Mouse (Mus musculus) hindbrain, embryonic 12.5 days (tissue): Measurements from ENCODE around the gene Gm8332. TPM values are rescaled to one million over a fixed set of nuclear protein-coding genes. Genes with fewer than 3 reads are reported as not detected.

Experiments used
- ATAC-seq: fragments of 200-750 bp; cut with Nextera tagmentation; 2 replicates; pipeline ENCODE4 v1.8.0; 2017; ENCODE audit warnings: moderate TSS enrichment; ENCODE audit not compliant: low FRiP score
- H3K27ac ChIP-seq: fragments of 300-500 bp; sonication (generic); 2 replicates; pipeline ENCODE4 v1.5.1; 2016; ENCODE audit warnings: mild to moderate bottlenecking
- H3K27me3 ChIP-seq: fragments of 300-500 bp; sonication (generic); 2 replicates; pipeline ENCODE4 v1.6.1; 2016; ENCODE audit warnings: mild to moderate bottlenecking
- H3K36me3 ChIP-seq: fragments of 300-500 bp; sonication (generic); 2 replicates; pipeline ENCODE4 v1.6.1; 2016; ENCODE audit warnings: mild to moderate bottlenecking
- H3K4me1 ChIP-seq: fragments of 300-500 bp; sonication (generic); 2 replicates; pipeline ENCODE4 v1.6.1; 2016
- H3K4me2 ChIP-seq: fragments of 300-500 bp; sonication (generic); replicated peaks from 2 replicates; pipeline ENCODE4 v1.6.1; 2016; ENCODE audit warnings: mild to moderate bottlenecking
- H3K4me3 ChIP-seq: fragments of 300-500 bp; sonication (generic); 2 replicates; pipeline ENCODE4 v1.5.1; 2016; ENCODE audit warnings: mild to moderate bottlenecking
- H3K9ac ChIP-seq: fragments of 300-500 bp; sonication (generic); 2 replicates; pipeline ENCODE4 v1.6.1; 2016; ENCODE audit warnings: mild to moderate bottlenecking, moderate library complexity
- H3K9me3 ChIP-seq: fragments of 300-500 bp; sonication (generic); replicated peaks from 2 replicates; pipeline ENCODE4 v1.6.1; 2016; ENCODE audit warnings: mild to moderate bottlenecking
- WGBS: fragments of 180-500 bp; shearing (Covaris S2); methylation state at CpG from one replicate; pipeline ENCODE4 v1.1.7; 2016; 5-methylcytosine and 5-hydroxymethylcytosine counted together
- polyA plus RNA-seq: library from polyadenylated mRNA; unstranded; fragments of >200 nt; fragmentation: Nextera tagmentation; extraction: Ambion mirVana; gene quantifications from 2 replicates; pipeline ENCODE4 v1.2.1, GENCODE M21; 2016

The Gm8332 gene
- polyA plus RNA-seq, 1 experiment from 2014 or later: not detected

GRCm38 (mm10) chr12:88202856-88203255 is 47.0 kb downstream of the Gm8332 start:
- Histone ChIP-seq H3K4me3 (no peak overlapping the region), H3K27ac (no peak overlapping the region), H3K9ac (no peak overlapping the region), H3K27me3 (no peaks in the 10 kb centered on the region), H3K36me3 (no peaks in the 10 kb centered on the region), H3K4me1 (no peaks in the 10 kb centered on the region), H3K9me3 (no peaks in the 10 kb centered on the region), H3K4me2 (no peak overlapping the region)
- 91% methylated on average over 2 of the region's 2 CpGs for WGBS
- ATAC-seq: no peak

Other genes starting within 250 kb of the Gm8332 start
- gene Gm2075, start 238.3 kb downstream of the Gm8332 start, polyA plus RNA-seq: not detected in 2 replicates
- gene Gm6803, start 231.3 kb downstream of the Gm8332 start, polyA plus RNA-seq: not detected in 2 replicates
- gene Gm2056, start 223.1 kb downstream of the Gm8332 start, polyA plus RNA-seq: not detected in 2 replicates
- not detected in 2 replicates for gene Gm16368, start 166.4 kb downstream of the Gm8332 start, polyA plus RNA-seq
- gene Gm10436, start 68.0 kb downstream of the Gm8332 start, polyA plus RNA-seq: not detected in 2 replicates
- not detected in 2 replicates for gene Gm5662, start 24.4 kb upstream of the Gm8332 start, polyA plus RNA-seq
- not detected in 2 replicates for gene Gm5039, start 73.9 kb upstream of the Gm8332 start, polyA plus RNA-seq
- gene Adck1, start 110.5 kb upstream of the Gm8332 start, polyA plus RNA-seq: 20.5 and 22.5 TPM in 2 replicates